Mouse (Mus musculus) lung, postnatal 4 days (tissue): ENCODE results near the gene Srprb.

Experiments
- DNase-seq, 2 experiments: peaks; one replicate each; pipeline ENCODE4 v3.0.0; 2021

The Srprb gene

DNA sequence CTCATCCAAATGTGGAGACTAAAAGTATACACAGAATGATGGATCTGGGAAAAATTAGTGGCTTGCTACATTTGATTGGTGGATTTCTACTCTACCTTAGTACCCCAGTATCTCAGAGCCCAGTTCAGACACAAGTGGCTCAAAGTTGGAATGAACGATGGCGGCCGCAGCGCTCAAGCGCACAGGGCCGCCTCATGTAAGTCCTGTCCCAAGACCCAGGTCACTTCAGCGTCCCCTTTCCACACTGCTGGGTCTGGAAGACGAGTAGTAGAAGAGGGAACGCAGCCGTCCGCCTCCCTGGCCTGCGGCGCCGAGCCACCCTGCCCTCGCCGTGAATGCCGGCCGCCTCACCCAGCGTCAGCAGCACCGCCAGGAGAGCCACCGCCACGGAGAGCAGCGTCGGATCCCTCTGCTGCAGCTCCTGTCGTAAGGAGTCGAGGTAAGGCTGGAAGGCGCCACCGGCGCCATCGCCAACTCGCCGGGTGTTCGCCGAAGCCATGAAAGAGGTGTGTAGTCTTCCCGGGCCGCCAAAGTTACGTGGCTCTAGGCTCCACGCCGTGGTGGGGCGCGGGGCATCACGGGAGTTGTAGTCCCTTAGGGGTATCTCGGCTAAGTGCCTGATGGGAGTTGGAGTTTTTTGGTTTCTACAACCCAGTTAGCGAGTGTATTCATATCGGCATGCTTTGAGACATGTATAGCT is at the start of gene Srprb:
Gene Srprb (minus strand): TSS at position 577 of the 700 bp plus-strand sequence.
- DNase-seq = peak; percentile 93 to 95

DNA sequence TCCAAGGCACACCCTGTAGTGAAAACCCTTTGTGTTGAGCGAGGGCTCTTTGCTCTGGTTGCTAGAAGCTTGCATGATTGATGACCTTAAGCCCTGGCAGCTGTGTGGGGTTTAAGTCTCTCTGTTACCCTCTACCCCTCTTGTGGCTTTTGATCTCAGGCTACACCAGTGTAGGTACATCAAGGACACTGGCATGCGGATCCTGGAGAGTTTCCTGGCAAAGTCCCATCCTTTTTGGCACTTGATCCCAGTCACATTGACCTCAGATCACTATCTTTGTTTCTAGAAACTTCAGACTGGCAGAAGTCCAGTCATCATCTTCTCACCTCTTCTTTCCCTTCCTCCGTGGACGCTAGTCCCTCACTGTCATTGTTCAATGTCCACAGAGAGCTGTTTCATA is 46.7 kb upstream of the Srprb start:
- DNase-seq = no peak

DNA sequence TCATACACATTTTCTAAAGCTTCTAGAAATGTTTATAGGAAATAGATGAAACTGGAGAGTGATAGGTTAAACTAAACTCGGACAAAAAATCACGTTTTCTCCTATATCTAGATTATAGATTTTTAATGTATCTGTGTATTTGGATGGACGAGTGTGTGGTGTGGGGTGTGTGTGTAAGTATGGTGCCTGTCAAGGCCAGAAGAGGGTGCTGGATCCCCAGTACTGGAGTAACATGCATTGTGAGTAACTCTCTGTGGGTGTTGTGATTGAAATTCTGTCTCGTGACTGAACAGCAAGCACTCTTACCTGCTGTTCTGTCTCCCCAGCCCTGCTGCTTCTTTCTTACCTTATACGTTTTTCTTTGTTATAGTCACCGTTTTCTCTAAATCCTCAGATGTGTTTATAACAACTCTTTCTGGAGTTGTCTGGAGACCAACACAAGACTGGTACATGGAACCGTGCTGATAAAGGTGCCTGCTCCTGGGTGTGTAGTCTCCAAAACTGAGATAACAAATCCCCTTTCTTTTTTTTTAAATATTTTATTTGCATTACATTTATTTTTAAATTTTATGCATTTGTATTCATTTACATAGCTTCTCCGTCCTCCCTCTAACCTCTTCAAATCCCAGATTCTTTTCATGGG is 44.7 kb upstream of the Srprb start:
- DNase-seq = no peak

DNA sequence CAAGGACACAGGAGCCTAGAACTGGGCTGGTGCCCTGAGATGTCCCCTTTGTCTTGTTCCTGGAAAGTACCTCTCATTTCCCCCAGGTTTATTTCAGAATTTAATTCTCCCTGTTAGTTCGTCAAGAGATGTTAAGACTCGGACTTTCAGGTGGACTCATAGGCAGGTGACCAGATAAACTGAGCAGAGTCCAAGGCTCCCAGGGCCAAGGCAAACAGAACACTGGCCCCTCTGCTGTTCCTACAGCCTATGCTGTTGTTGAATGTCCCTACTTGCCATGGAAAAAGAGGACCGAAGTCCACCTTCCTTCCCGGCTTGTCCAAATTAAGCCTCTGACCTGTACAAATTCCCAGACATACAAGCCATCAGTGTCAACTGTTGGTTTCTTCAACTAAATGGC is 41.7 kb upstream of the Srprb start:
- DNase-seq = no peak

DNA sequence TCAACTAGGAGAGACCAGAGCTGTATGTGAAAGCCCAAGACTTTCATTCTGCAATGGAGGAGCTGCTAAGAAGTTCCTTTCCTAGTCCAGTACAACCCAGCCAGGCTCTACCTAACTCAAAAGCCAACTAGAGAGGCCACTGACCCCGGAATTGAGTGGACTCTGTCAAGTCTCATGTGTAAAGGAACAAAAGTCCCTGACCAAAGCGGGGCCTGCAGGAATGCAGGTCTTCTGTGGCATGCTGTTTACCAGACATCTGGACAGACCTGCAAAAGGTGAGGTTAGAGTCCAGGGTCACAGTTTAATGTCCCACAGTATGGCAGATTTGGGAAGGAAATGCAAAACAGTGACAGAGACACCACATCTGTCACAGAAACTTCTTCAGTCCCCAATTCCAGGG is 39.3 kb upstream of the Srprb start:
- no peak for DNase-seq

DNA sequence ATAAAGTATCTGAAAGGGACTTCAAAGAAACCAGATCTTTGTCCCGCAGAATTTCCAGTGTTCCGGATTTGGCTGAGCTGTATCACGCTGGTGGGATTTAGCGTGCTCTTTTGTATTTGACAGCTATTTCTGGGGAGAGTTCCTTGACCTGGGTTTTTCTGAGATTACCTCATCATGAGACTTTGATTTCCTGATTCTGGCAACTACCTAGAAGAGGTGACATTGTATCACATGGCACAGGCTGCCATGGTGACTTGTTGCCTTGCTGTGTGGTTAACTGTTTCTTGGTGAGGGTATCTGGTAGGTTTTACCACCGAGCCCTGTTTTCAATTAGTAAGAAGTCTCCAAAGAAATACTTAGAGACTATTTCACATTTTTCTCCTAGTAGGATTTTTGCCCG is 37.5 kb upstream of the Srprb start:
- no peak for DNase-seq

DNA sequence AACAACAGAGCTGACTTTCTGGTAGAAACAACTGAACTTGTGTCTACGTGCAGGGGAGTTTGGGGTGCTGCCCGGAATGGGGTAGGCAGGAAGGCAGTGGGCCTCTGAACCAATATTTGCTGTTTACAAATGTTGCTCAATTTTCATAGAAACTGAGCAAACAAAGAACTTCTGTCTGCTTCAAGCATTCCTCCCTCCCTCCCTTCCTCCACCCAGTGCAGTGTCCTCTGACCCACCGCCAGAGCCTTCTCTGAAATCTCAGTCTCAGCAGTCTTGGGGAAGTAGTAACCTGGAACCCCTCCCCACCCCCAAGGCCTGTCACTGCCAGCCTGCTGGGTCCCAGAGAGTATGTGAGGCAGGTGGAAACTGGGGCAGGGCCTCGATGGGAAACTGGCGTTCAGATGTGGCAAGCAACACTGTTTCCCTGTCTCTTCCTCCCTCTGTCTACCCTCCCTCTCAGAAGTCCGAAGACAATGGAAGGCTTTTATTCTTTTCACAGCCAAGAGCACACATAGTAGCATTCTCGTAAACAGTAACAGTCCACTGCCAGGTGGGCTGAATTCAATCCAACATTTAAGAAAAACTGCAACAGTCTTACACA is 32.7 kb upstream of the Srprb start:
- DNase-seq = peak; percentile 57 to 58

DNA sequence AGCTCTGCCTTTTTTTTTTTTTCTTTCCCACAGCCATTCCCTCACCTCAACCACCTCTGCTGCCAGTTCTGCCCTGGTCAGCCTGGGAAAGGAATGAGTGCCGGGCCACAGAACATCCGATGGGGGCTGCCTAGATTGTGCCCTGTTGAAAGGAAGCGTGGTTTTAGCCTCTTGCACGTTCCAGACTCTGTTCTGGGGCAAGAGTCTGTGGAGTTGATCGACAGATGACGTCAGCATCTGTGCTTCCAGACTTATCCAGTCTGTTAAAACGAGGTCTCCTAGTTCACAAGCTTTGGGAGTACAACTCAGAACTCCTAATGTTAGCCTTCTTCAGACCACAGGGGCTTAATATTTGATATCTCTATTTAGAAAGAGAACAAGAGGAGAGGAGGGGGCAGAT is 32.1 kb upstream of the Srprb start:
- DNase-seq = peak in 1 of 2 experiments; percentile 20

DNA sequence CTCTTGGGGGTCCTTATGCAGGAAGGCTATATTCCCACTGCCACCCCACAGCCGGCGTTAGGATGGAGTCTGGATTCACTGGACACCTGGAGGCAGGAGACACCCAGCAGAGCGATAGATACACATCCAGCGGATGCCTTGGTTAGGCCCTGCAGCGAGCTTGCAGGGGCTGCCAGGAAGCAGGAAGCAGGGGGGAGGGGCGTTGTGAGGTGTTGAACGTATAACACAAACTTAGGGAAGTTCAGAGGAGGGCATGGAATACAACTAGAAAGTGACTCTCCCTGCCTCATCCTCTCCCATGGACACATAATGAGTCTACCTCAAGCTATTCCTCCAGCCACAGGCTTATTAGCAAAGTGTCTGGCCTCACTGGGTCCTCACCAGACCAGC is 31.1 kb upstream of the Srprb start:
- peak; percentile 41 to 42 for DNase-seq

DNA sequence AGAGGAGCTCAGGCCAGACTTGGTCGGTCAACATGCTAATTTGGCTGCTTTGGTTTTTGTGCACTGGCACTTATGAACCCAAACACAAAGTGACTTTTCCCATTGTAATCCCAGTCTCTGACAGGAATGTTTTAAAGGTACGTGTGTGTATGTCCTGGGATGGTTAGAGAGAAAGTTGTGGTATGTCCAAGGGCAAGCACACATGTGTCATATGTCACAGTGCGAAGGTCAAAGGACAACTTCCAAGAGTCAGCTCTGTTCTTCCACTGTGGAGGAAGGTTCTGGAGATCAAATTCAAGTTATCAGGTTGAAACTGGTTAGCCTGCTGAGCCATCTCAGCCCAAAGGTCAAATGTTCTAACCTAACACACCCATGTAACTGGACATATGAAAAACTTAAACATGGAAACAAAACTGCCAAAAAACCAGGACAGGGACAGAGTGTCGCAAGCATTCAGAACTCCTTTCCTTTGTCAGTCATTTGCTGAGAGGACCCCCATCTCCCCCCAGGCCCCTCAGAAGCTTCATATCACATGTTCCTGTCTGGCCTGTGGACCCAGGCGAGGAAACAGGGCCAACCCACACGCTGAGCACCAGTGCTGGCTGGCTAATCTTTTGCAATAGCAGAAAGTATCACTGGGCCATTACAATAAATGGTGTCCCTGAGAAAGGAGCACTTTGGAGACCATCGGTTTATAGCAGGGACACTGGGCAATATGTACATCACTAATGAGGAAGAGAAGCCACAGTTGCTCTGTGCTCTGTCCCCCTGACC is 30.5 kb upstream of the Srprb start:
- DNase-seq = no peak

DNA sequence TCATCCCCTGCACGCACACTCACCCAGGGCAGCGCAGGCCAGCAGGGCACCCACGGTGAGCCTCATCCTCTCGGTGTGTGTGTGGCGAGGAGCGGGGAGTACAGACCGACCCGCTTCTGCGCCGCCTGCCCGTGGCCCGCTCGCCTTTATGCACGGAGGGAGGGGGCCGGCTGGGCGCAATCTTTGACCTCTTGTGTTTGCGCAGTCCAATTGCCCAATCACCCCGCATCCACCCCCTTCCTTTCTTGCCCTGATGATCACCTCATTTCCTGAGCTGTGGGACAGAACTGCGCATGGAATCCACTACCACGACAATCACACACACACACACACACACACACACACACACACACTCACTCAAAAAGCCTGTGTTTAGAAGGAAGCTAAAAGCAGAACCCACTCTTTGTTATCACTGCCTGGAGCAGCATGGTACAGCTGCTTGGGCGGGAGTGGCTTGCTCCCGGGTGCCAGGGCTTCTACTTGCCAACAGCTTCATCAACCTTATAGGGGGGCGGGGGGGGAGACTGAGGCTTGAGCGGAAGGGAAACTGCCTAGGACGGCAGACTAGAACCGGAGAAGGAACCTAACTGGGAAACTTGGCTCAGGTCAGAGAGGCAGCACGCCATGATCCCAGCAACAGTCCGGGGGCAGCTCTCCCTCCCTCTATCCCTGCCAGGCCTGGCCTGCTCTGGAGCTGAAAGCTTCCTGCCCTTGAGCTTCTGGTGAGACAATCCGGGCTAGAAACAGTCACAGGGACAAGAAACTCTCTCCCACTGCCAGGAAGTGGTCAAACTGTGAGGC is 28.4 kb upstream of the Srprb start, which contains the start of the genes Gm20425 and Trf:
Gene Gm20425 (minus strand): TSS at position 157 of the 801 bp plus-strand sequence.
Gene Trf (minus strand): TSS at position 294 of the 801 bp plus-strand sequence.
- peak; percentile 80 to 85 for DNase-seq

DNA sequence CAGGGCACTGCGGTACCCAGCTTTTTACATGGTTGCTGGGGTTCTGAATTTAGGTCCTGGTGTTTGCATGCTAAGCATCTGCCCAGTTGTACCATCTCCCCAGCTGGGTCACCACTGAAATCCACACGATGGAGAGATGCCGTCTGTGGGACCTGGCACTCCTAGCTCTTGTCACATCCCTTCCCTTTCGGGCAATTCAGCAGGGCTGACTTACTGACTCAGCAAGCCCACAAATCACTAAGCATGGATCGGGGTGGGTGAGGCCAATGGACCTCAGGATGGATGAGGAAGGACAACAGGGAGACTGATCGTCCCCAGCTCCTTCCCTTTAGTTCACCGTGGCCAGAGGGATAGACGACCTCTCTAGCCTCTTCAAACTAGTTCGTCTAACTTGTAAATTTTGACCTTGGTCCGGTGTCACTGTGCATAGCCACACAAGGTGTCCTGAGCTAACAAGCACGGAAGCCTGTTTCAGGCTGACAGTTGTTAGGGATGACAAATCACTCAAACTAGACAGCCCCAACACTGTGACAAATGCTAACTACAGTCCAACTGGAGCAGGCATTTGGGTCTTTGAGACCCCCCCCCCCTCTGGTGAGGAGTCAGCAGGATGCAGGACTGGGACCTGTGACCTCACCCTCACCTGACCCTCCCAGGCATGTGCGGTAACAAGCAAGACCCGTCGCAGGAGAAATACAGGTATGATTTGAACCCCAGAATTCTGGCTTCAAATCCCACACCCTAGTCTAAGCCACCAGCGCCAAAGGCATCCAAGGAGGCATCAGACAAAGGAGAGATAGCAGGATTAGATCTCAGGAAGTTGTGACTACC is 27.3 kb upstream of the Srprb start:
- no peak for DNase-seq

DNA sequence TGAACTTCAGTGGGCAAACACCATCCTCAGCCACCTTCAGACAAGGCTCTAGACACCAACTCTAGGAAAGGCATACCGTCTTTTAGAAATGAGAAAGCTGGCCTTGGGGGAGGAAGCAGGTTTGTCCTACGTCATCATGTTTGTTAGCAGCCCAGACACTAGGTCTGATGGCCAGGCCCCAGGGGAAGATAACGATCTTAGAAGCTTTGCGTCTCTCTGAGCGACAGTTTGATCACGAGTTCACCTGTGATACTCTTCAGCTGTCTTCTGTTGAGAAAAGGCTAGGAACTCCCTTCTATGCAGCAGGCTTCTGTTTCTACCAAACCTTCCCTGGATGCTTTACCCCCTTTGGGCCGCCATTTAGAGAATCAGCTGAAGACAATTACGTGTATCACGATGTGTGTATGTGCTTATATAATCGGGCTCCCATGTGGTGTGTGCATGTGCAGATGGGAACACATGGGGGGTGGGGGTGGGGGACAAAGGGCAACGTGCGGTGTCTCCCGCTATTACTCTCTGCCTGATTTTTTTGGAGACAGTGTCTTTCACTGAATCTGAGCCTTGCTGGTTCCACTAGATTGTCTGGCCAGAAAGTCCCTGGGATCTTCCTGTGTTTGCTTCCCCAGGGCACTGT is 26.6 kb upstream of the Srprb start:
- DNase-seq = no peak

DNA sequence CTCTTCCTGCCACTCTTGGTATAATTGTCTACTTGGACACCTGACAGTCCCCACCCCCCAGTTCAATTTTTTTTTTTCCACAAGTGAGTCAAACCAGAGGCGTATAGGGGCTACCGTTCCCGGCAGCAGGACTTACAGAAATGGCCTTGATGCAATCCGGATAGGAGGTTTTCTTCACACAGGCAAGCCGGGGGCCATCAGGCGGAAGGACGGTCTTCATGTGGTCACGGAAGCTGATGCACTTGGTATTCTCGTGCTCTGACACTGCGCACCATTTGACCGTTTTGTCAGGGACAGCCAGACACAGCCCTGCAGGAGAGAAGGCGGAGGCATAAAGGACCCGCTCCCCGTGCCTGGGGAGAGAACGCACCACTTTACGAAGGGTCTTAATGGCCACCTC is 25.8 kb upstream of the Srprb start:
- DNase-seq = no peak

DNA sequence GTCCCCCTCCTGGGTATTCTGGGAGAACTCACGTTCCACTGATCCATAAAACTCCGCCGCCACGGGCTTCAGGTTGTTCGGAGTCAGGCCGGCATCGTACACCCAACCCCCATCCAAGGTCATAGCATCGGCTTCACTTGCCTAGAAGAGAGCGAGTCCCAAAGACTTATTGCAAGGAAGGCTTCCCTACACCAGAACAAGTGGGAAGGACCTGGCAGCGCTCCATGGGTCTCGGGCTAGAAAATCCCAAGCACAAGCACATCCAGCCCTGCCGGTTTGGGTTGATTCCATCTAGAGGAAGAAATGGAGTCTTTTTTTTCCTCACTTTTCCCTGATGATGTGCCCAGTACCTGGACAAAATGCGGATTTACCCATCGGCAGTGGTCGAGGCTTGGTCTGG is 24.9 kb upstream of the Srprb start:
- peak in 1 of 2 experiments; percentile 53 for DNase-seq

DNA sequence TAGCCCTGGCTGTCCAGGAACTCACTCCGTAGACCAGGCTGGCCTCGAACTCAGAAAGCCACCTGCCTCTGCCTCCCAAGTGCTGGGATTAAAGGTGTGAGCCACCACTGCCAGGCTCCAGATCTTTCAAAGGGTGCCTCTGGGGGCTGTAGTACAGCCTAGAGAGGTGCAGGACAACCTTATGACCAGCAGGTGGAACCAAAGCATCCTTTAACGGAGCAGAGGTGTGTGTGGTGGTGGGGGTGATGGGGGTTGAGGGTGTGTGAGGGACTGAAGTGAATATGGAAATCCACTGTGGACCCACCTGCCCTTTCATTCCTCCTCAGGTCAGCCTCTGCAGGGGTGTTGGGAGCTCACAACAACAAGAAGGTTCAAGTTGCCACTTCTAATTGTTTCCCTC is 23.5 kb upstream of the Srprb start:
- DNase-seq = peak in 1 of 2 experiments; percentile 51

DNA sequence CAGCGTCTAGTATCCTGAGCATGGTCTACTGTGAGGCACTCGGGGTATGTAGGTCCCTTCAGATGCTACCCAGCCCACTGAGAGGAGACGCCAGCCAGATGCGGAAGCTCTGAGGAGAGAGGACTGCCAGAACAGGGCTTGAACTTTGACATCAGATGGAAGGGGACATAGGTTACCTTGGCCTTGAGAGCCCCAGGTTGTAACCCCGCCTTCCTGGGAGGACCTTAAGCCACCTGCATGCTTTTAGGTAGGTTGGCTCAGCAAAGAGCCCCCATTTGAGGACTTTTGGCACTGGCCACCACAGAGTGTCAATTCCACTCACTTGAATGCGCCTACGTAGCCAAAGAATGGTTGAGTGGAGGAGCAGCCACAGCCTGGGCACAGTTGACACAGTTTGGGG is 22.8 kb upstream of the Srprb start:
- DNase-seq = no peak

DNA sequence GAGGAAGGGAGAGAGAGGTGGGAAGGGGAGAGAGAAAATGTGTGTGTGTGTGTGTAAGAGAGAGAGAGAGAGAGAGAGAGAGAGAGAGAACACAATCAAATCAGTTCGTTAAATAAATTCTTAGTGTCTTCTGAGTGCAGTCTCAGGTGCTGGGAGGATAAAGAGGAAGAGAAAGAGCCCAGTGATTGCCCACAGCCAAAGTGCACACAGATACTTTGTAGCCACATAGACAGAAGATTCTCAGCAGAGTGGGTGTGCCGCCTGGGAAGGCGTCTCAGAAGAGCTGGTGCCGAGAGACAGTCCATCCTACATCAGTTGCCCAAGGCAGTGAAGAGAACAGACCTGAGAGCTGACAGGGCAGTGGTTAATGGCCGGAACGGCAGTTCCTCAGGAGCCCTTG is 12.3 kb upstream of the Srprb start:
- DNase-seq = no peak

DNA sequence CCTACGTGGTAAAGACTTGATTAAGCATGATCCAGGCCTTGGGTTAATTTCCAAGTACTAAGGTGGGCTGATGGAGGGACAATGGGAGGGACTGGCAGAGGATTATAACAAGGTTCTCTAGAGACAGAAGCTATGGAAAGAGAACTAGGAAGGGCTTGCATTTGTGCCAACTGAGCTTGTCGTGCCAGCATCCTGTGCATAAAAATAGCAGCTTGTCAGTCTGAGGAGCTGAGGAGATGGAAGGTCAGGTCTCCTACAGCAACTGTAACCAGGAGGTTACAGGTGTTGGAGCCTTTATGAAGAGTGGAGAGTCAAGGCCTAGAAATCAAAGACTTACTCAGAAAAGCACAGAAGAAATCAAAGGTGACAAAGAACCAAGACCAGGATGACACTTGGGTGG is 11.7 kb upstream of the Srprb start:
- no peak for DNase-seq

DNA sequence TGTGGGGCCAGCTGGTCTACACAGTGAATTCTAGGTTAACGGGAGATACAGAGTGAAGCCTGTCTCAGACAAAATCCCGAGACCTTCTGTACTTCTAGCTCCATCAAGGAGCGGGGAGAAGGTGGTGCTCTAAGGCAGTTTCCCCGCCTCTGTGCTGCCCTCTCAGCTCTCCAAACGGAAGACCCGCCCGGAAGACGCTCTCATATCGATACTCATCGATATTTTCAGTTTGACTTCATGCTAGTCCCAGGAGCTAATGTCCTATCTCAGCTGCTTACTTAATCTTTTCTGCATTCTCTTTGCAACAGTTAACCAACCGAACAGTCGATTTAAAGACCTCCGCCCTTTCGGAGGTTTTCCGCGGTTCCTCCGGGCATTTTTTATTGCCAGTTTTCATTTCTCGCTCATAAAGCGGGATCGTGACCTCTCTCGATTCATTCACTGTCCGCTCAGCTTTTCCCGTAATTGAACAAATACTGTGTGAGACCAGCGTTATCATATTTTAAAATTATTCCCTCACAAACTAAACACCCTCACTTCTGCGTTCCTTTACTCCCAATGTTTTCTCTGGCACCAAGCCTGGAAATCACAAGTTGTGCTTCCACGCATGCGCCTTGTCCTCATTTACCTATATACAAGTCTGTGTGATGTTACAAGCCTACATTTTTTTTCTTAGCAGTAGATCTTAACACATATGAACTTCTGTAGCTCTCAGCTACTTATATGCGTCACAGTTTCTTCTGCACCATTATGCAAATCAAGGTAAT is 10.9 kb upstream of the Srprb start:
- peak in 1 of 2 experiments; percentile 25 for DNase-seq
